Mouse (Mus musculus) liver, adult 2 months (tissue): ENCODE results near the gene AL731706.2.

Experiments used
- CTCF ChIP-seq: fragments of 200-500 bp; IDR thresholded peaks from 2 replicates; pipeline ENCODE4 v1.5.1; 2011; ENCODE audit warnings: low read depth, low read length, control low read depth
- POLR2A ChIP-seq: fragments of 200-500 bp; IDR thresholded peaks from 2 replicates; pipeline ENCODE4 v1.6.1; 2011; ENCODE audit warnings: low read length, control low read depth; ENCODE audit not compliant: insufficient read depth; ENCODE audit errors: extremely low read depth

- TF ChIP-seq CTCF, result no peak
- no peak for TF ChIP-seq POLR2A
These were observed 34.9 kb upstream of the AL731706.2 start for GRCm38 (mm10) chr2:136920257-136920993.
